Mouse (Mus musculus) embryo, embryonic 11.5 days (tissue): ENCODE measurements around the gene Gpr18.

Experiments used
- DNase-seq: peaks from one replicate; pipeline ENCODE4 v3.0.0-alpha.2; 2012; ENCODE audit warnings: low read depth, low spot score

Gene Gpr18

GRCm38 (mm10) chr14:121949436-121949835 is 33.9 kb upstream of the Gpr18 start:
- DNase-seq = no peak

- DNase-seq = no peak
Observed at GRCm38 (mm10) chr14:121947966-121948365, 32.4 kb upstream of the Gpr18 start.

DNA sequence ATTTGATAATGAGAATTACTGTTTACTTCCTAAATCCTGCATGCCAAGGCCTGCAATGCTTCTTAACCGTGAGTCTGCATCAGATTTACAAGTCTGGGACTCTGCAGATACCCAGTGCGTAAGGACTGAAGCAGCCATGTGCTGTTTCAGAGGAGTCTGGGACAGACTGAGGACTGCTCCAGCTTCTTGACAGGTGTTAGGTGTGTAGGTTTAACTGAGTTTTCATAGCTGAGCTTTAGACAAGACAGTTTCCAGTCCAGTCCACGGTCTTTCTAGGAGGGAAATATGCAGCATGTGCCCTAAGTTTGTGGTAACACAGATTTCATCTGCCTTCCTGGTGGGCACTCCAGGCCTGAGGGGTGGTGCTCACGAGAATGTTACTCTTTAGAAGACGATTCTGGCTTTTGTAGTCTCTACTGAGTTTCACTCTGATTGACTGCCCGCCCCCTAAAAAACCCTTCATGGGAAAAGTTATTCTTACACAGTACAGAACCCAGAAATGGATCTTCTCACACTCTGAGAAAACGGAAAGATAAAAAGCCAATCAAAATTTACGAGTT is 31.7 kb upstream of the Gpr18 start:
- no peak for DNase-seq

DNA sequence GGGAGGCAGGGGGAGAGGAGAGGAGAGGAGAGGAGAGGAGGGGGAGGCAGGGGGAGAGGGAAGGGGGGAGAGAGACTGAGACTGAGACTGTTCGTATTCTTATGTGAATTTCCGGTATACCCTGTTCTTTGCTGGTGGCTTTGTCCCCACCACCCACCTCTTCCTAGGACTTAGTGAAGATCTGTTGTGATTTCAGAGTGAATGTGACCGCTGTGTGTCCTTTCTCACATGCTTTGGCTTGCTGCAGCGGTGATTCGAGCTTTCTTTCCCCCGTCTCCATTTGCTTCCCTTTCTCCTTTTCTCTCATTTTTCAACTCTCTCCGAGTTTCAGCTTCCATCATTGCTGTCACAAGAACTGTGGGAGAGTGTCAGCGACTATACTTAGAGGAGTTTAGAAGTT is 31.1 kb upstream of the Gpr18 start:
- DNase-seq = no peak

DNA sequence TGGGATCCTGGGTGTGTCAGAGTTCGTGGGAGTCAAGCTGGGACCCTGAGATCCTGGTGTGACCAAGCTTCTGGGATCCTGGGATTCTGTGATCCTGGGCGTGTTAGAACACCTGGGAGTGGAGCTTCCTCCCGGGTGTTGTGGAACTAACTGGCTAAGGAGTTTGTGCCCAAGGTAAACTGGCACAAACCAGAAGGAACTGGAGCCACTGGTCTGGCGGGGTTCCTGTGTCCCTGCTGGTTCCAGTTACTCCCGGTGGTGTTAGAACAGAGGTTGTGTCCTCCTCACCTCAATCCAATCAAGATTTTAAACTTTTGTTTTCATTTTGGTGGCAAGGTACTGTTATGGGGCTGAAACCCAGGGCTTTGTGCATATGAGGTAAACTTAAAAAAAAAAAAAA is 30.6 kb upstream of the Gpr18 start:
- DNase-seq = no peak

DNA sequence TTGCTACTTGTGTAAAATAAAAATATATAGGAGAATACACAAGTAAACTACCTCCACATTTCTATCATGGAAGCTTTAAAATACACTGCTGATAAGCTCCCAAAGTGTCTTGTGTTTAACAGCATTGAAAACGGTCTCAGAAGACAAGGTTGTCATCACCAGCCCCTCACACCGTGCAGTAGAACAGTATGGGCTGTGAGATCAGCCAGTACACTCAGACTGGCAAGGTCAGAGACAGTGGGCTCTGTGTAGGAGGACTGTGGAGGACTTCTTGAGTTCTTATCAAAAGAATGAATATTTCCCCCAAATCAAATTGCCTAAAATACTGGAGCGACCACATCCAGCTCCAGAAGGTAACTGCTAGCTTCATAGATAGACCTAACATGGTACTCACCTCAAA is 24.0 kb upstream of the Gpr18 start:
- no peak for DNase-seq

GRCm38 (mm10) chr14:121938256-121939191 is 22.9 kb upstream of the Gpr18 start:
- DNase-seq = no peak

DNA sequence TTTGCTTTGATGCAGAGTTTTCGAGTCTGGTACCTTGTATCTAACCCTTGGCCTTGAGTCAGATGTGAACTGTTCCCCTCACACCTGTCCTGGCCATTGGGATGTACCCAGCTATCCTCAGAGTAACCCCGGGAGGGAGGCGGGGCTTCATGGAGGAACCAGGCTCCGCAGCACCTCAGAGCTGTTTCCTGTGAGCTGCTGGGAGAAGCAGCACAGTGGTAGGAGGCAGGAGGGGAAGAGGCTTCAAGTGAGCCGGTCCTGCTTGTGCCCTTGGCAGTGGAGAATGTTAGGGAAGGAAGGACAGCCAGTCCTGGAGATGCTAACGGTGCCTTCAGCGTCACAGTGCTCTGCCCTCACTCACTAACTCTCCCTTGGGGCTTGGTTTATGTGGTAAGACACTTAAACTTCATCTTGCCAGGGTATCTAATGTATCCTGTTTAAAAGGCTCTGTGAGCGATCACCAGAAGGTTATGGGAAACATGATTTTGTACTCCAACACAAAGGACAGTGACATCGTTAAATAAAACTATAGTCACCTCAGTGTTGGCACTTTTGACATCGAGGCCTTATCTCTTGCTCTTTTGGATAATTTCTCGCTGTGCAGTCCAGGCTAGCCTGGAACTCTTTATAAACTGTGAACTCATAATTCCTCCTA is 22.1 kb upstream of the Gpr18 start:
- DNase-seq = no peak

DNA sequence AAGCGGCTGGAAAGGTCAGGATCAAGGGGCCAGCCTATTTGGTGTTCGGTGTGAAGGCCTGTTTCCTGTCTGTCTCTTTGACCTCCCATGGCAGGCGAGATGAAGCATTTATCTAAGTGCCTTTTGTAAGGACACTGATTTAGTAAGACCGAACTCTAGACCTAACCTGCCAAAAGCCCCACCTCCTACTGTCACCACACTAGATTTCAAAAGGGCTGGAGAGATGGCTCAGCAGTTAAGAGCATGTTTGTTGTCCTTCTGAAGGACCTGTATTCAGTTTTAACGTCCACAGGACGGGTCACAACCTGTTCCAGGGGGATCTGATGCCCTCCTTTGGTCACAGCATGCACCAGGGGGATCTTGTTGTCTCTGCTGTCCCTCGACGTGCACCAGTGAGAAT is 21.3 kb upstream of the Gpr18 start:
- no peak for DNase-seq

GRCm38 (mm10) chr14:121936356-121936755 is 20.8 kb upstream of the Gpr18 start:
- no peak for DNase-seq

GRCm38 (mm10) chr14:121934597-121934946 is 19.0 kb upstream of the Gpr18 start:
- no peak for DNase-seq

GRCm38 (mm10) chr14:121933906-121934596 is 18.5 kb upstream of the Gpr18 start:
- no peak for DNase-seq

DNA sequence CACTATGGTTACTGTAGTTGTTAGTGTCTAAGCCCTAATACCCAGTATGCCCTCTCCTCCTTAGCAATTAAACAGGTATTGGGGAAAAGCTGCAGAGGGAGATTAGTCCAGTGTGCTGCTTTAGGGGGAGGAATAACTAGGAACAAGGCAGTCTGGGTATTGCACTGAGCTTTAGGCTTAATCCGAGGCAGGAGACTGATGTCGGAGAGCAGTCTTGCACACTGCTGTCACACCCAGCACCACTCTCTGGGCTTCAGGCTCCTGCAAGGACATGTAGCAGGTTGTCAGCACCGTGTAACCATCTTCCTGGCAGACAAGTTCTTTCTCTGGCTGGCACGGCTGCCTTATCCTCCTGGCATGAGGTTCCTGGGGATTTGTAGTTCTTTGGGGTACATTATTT is 16.6 kb upstream of the Gpr18 start:
- DNase-seq = no peak

- no peak for DNase-seq
Observed at GRCm38 (mm10) chr14:121931594-121931993, 16.0 kb upstream of the Gpr18 start.

DNA sequence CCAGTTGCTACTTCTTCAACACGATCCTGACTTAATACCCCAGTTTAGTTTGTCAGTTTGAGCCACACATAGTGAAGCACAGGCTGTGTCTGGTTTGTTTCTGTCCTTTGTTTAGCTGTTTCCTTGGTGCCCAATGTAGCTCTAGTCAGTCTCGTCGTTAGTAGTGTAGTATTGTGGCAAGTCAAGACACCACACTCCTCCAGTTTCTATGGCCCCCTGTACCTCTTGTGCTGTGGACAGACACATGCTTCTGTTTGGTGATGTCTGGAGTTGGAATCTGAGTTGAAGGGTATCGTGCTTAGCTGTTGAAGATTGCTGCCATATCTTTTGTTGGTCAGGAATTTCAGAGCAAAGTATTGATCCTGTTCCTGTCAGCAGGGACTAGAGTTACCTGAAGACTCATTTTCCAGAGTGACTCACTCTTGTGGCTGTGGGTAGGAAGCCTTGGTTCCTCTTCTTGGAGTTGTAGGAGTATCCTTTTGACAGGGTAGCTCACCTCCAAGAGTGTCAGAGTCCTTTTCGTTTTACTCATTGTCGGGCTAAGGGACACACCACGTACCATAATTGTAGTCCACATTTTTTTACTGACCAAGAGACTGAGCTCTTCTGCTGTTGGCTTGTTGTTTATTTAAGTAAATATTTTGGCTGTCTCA is 15.3 kb upstream of the Gpr18 start:
- no peak for DNase-seq

GRCm38 (mm10) chr14:121929243-121929951 is 13.8 kb upstream of the Gpr18 start:
- DNase-seq = no peak

GRCm38 (mm10) chr14:121928375-121929137 is 13.0 kb upstream of the Gpr18 start:
- DNase-seq = peak; percentile 46

- DNase-seq = no peak
Observed at GRCm38 (mm10) chr14:121927451-121927850, 11.9 kb upstream of the Gpr18 start.

DNA sequence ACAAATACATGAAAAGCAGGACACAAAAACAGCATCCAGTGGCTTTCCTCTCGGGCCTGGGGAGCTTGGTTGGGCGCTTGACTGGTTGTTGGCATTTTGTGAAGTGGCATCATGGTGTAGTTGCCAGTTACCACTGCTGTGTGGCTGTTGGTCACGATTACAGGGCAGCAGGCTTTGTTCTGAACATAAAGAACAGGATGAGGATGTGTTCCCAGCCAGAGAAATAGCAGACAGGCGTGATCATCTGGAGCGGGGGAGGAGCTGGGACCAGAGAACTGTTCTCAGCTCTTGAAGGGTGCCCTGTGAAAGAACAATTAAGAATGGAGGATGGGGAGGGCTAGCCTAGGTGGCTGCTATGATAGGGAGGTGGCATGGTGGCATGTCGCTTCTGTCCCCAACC is 11.3 kb upstream of the Gpr18 start:
- no peak for DNase-seq

GRCm38 (mm10) chr14:121924876-121925275 is 9.3 kb upstream of the Gpr18 start:
- no peak for DNase-seq
